ENCODE assay signal across 8 mouse cellular contexts in the genomic region with DNA sequence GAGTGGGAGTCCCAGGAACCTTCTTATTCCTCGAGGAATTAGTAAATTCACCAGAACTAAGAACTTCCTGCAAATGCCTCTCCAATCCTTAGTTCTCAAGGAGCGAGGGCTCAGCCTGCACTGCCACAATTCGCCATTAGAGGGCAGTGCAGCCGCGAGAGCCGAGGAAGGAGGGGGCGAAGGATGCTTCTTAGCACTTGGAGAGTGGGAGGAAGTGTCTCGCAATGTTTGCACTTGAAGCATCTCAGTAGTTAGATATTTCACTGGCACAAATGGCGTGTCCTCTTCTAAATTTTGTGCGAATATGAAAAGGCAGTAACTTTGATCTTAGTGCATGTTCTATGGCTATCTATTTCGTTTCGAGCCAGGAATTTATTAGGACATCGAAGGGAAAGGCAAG. TPM values are rescaled to one million over a fixed set of nuclear protein-coding genes. Genes with fewer than 3 reads are reported as not detected.
DNase-seq lines count a peak whose midpoint lies in the region; ATAC-seq and TF ChIP-seq lines count a peak whose summit lies in the region.

No protein-coding gene starts in this region.

- no peak overlapping the region for H3K4me3 ChIP-seq in heart, embryonic 10.5 days
- no peak overlapping the region for H3K4me3 ChIP-seq in limb, embryonic 10.5 days
- peak overlapping the region; percentile 24 for H3K4me3 ChIP-seq in midbrain, postnatal 0 days (ENCODE audit: low read depth, low read length)

- H3K4me2 ChIP-seq in midbrain, postnatal 0 days (ENCODE audit: low read depth, low read length, poor library complexity, severe bottlenecking) = peak overlapping the region; percentile 51

- H3K27ac ChIP-seq in heart, embryonic 10.5 days = no peak overlapping the region
- no peak overlapping the region for H3K27ac ChIP-seq in limb, embryonic 10.5 days
- H3K27ac ChIP-seq in midbrain, postnatal 0 days (ENCODE audit: low read depth, low read length) = peak overlapping the region; percentile 62; the same call in 1 of the 2 replicates

- TF ChIP-seq CTCF in midbrain, postnatal 0 days (IDR thresholded peaks at IDR 0.05) = peak; percentile 100

- H3K9me3 ChIP-seq in heart, embryonic 10.5 days = no peaks in the 10 kb centered on the region
- no peaks in the 10 kb centered on the region for H3K9me3 ChIP-seq in limb, embryonic 10.5 days (replicated peaks)
- no peaks in the 10 kb centered on the region for H3K9me3 ChIP-seq in midbrain, postnatal 0 days (ENCODE audit: low read length)

- DNase-seq in heart, adult 11 months = peak; percentile 91
- no peak for DNase-seq in heart, embryonic 10.5 days (ENCODE audit: low spot score)
- DNase-seq in cerebellum, postnatal 4 days (ENCODE audit: low spot score in 2 of 2) = peak; percentile 76 to 84
- DNase-seq in gastrocnemius, adult 8-10 months (ENCODE audit: low spot score in 2 of 2) = peak; percentile 31 to 34
- peak; percentile 74 for DNase-seq in kidney, adult 18-20 months
- DNase-seq in limb, embryonic 10.5 days (ENCODE audit: low spot score) = peak; percentile 84
- peak; percentile 81 for DNase-seq in midbrain, postnatal 0 days (ENCODE audit: low spot score)
- peak; percentile 14 to 47 for DNase-seq in spleen, postnatal 14 days (ENCODE audit: low spot score in 2 of 2)

- no peaks in the 10 kb centered on the region for H3K36me3 ChIP-seq in heart, embryonic 10.5 days
- H3K36me3 ChIP-seq in limb, embryonic 10.5 days = no peaks in the 10 kb centered on the region
- no peaks in the 10 kb centered on the region for H3K36me3 ChIP-seq in midbrain, postnatal 0 days (ENCODE audit: insufficient read depth, low read length)

- peak; percentile 83; the same call in 1 of the 2 replicates for ATAC-seq in midbrain, postnatal 0 days (ENCODE audit: low FRiP score)

- 0 out of 2 replicates have a peak, but pooled peaks cover 3% of the 10 kb centered on the region for H3K4me1 ChIP-seq in heart, embryonic 10.5 days
- no peaks in the 10 kb centered on the region for H3K4me1 ChIP-seq in limb, embryonic 10.5 days
- 0 out of 2 replicates have a peak, but pooled peaks cover 2% of the 10 kb centered on the region for H3K4me1 ChIP-seq in midbrain, postnatal 0 days (ENCODE audit: insufficient read depth, low read length)

- H3K27me3 ChIP-seq in heart, embryonic 10.5 days (ENCODE audit: insufficient read depth, poor library complexity, severe bottlenecking) = no peaks in the 10 kb centered on the region
- H3K27me3 ChIP-seq in limb, embryonic 10.5 days (ENCODE audit: low read depth, poor library complexity, severe bottlenecking) = no peaks in the 10 kb centered on the region
- H3K27me3 ChIP-seq in midbrain, postnatal 0 days (ENCODE audit: insufficient read depth, low read length) = no peaks in the 10 kb centered on the region

- peak overlapping the region; percentile 9; the same call in 1 of the 2 replicates for H3K9ac ChIP-seq in midbrain, postnatal 0 days (replicated peaks; ENCODE audit: low read length, poor library complexity, severe bottlenecking)

- WGBS in heart, embryonic 10.5 days = 19% methylated on average over 13 of the region's 13 CpGs
- WGBS in limb, embryonic 10.5 days = 25% methylated on average over 13 of the region's 13 CpGs
- 18% methylated on average over 13 of the region's 13 CpGs for WGBS in midbrain, postnatal 0 days

RNA-seq across cellular contexts. Expression of a gene that starts 59.0 kb away (rescaled TPM):
- 39.0 and 45.6 TPM in 2 replicates for polyA plus RNA-seq in heart, embryonic 10.5 days (2016; fragmentation: Nextera tagmentation; extraction: Ambion mirVana)
- 10 to 100 TPM in 1 of 4 experiments, 1 to 10 TPM in 3; 7.4 to 10.3 (median 8.9) TPM for total RNA-seq in gastrocnemius, adult 8-10 months (2022)
- polyA plus RNA-seq in limb, embryonic 10.5 days (2016; fragmentation: Nextera tagmentation; extraction: Ambion mirVana) = 44.8 and 45.2 TPM in 2 replicates
- 41.7 and 48.6 TPM in 2 replicates for total RNA-seq in midbrain, postnatal 0 days (2014; rRNA removed)
- 21.7 and 22.3 TPM in 2 replicates for polyA plus RNA-seq in midbrain, postnatal 0 days (2015; fragmentation: Nextera tagmentation; extraction: Ambion mirVana)
